Mouse (Mus musculus) olfactory bulb, adult 2 months (tissue): ENCODE results near the gene Ildr1.

ENCODE experiments used
- CTCF ChIP-seq: fragments of 200-500 bp; IDR thresholded peaks from 2 replicates; pipeline ENCODE4 v1.5.1; 2012; ENCODE audit warnings: low read depth, mild to moderate bottlenecking, low read length, moderate library complexity; ENCODE audit not compliant: insufficient read depth
- POLR2A ChIP-seq: fragments of 200-500 bp; IDR thresholded peaks from 2 replicates; pipeline ENCODE4 v1.6.1; 2012; ENCODE audit warnings: mild to moderate bottlenecking, low read depth, low read length, moderate library complexity; ENCODE audit not compliant: insufficient read depth

- TF ChIP-seq CTCF = no peak
- TF ChIP-seq POLR2A = no peak
Observed at GRCm38 (mm10) chr16:36771703-36772102, 77.9 kb downstream of the Ildr1 start.
